Mouse (Mus musculus) olfactory bulb, adult 2 months (tissue): Measurements from ENCODE around the gene Nfic. TPM values are rescaled to one million over a fixed set of nuclear protein-coding genes. Genes with fewer than 3 reads are reported as not detected.

Source experiments
- H3K27ac ChIP-seq: fragments of 200-500 bp; 2 replicates; pipeline ENCODE4 v1.5.1; 2012; ENCODE audit warnings: low read depth, low read length; ENCODE audit not compliant: insufficient read depth
- H3K4me1 ChIP-seq: fragments of 200-500 bp; 2 replicates; pipeline ENCODE4 v1.6.1; 2012; ENCODE audit warnings: low read length; ENCODE audit not compliant: control insufficient read depth, insufficient read depth
- H3K4me3 ChIP-seq: fragments of 200-500 bp; 2 replicates; pipeline ENCODE4 v1.5.1; 2012; ENCODE audit warnings: mild to moderate bottlenecking, low read depth, low read length, moderate library complexity; ENCODE audit not compliant: insufficient read depth
- CTCF ChIP-seq: fragments of 200-500 bp; IDR thresholded peaks from 2 replicates; pipeline ENCODE4 v1.5.1; 2012; ENCODE audit warnings: low read depth, mild to moderate bottlenecking, low read length, moderate library complexity; ENCODE audit not compliant: insufficient read depth
- POLR2A ChIP-seq: fragments of 200-500 bp; IDR thresholded peaks from 2 replicates; pipeline ENCODE4 v1.6.1; 2012; ENCODE audit warnings: mild to moderate bottlenecking, low read depth, low read length, moderate library complexity; ENCODE audit not compliant: insufficient read depth
- WGBS: fragments of 180-500 bp; shearing (Covaris S2); methylation state at CpG from one replicate; pipeline ENCODE4 v1.1.7; 2018; 5-methylcytosine and 5-hydroxymethylcytosine counted together
- polyA plus RNA-seq: library from polyadenylated mRNA; stranded (reverse); fragments of >200 nt; gene quantifications from 2 replicates; pipeline ENCODE4 v1.2.4, GENCODE M21; 2012; ENCODE audit warnings: low replicate concordance; ENCODE audit not compliant: missing spikeins, insufficient read depth, insufficient read length

The Nfic gene
- polyA plus RNA-seq, 1 experiment, result not detected

DNA sequence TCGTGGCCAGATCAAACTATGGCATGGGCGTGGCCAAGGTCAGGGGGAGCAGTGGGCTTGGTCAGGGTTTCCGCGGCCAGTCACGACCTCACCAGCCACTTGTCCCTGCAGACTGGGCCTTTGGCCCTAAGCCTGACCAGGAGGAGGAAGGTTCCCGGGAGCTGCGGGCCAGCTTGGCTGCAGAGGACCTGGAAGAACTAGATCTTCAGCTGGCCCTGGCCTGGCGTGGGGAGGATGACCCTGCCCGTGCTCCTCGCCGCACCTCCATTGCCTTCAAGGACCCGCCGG lies 64.8 kb downstream of the Nfic start:
- TF ChIP-seq CTCF (no peak), POLR2A (no peak)
- no peak overlapping the region for H3K4me3 ChIP-seq
- 90% methylated on average over 13 of the region's 13 CpGs for WGBS
- no peak overlapping the region for H3K27ac ChIP-seq
- peaks cover 16% of the 10 kb centered on the region for H3K4me1 ChIP-seq

DNA sequence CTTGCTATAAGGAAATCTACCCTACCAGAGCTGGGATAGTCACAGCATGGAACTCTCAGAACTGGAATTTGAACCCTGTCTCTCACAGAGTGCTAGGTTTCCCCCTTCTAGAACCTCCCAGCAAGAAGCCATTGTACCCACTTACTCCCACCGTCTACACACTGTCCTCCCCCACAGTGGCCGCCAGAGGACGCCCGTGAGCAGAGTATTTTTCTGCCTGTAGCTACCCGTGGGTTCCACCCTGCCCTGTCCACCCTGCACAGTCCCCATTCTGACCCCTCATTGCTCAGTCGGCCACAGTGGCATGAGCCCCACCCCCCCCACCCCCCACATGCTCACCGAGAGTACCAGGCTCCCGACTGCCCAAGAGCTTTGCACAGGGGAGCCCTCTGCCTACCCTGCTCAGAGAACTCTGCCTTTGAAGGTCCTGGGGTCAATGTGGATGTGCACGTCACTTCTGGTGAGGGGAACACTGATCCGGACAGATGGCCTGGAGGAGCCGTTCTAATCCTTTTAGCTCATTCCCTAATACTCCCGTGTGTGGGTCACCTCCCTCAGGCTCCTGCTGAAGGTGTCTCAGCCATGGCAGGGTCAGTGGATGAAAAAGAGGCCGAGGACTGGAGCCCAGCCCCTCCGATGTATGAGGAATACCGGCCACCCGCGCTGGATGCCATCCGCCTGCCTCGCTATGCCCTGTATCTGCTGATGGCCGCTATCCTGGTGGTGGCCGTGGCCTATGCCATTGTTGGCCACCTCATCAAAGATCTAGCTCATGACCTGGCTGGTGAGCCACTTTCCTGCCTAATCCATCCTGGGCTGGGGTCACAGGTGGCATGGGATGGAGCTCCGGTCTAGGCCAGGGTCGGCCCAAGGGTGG lies 65.4 kb downstream of the Nfic start:
- TF ChIP-seq POLR2A (no peak), CTCF (peak; percentile 93)
- Histone ChIP-seq H3K4me3 (no peak overlapping the region), H3K27ac (no peak overlapping the region), H3K4me1 (peaks cover 22% of the 10 kb centered on the region)
- 55% methylated on average over 23 of the region's 23 CpGs for WGBS

DNA sequence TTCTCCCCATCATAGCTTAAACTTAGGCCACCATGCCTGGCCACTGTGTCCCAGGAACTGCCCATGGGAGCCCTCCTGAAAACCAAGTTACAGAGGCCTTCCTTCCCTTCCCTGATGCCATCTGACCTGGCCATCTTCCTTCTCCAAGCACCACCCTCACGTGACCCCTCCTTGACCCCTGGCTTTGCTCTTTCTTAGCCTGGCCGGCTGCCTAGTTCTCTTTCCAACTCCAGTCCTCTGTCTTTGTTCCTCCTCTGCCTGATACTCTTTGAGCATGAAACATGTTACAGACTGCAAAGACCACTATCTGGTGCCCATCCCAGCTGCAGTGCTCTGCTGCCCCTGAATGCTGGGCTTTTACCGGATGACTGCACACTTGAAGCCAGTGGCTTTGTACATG lies 66.1 kb downstream of the Nfic start:
- H3K27ac ChIP-seq, result no peak overlapping the region
- 47% methylated on average over 3 of the region's 3 CpGs for WGBS
- no peak for TF ChIP-seq POLR2A
- TF ChIP-seq CTCF, result no peak

DNA sequence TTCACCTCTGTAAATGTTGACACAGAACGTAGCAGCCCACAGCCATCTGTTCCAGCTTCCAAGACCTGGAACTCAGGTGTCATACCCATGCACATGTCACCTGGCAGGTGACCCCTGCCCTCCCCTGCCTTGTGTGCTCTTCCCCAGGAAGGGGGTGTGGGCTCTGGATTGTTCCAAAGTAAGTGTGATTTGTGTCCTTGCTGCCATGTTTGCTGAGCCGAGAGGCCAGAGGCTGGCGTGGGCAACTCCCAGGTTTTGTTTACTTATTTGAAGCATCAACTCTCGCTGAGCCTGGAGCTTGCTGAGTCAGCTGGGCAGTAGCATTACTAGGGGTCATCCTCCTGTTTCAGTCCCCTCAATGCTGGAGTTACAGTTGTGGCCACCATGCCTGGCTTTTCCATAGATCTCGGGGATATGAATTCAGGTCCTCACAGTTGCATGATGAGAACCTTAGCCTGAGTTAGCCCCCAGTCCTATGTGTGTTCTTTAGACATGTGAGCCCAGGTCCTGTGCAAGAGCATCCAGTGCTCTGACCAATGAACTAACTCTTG lies 66.9 kb downstream of the Nfic start, which contains the start of gene Gm48552:
TSS of gene Gm48552 (plus strand) at position 501 of the 551 bp plus-strand sequence.
- no peak within 1 kb of the TSS for H3K4me3 ChIP-seq
- WGBS, result 75% methylated on average over 5 of the region's 5 CpGs
- no peak within 1 kb of the TSS for H3K27ac ChIP-seq
- peaks cover 22% of the 10 kb centered on the region for H3K4me1 ChIP-seq
- TF ChIP-seq CTCF (no peak), POLR2A (no peak)

More for the DNA sequence above, 66.1 kb downstream of the Nfic start:
- Histone ChIP-seq H3K4me1 (peaks cover 26% of the 10 kb centered on the region), H3K4me3 (no peak overlapping the region)

DNA sequence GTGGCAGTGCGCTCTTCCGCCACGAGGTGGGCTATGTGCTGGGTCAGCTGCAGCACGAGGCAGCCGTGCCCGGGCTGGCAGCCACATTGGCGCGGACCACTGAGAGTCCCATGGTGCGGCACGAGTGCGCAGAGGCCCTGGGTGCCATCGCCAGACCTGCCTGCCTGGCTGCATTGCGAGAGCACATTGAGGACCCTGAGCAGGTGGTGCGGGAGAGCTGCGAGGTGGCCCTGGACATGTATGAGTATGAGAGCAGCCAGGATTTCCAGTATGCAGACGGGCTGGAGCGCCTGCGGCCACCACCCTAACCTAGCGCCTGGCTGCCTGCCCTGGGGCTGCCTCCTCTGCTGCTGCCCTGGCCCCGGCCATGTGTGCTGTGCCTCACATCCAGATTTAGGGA lies 67.7 kb downstream of the Nfic start:
- no peak overlapping the region for H3K4me3 ChIP-seq
- H3K27ac ChIP-seq, result no peak overlapping the region
- 94% methylated on average over 20 of the region's 20 CpGs for WGBS
- TF ChIP-seq POLR2A (no peak), CTCF (no peak)
- H3K4me1 ChIP-seq, result peaks cover 16% of the 10 kb centered on the region

DNA sequence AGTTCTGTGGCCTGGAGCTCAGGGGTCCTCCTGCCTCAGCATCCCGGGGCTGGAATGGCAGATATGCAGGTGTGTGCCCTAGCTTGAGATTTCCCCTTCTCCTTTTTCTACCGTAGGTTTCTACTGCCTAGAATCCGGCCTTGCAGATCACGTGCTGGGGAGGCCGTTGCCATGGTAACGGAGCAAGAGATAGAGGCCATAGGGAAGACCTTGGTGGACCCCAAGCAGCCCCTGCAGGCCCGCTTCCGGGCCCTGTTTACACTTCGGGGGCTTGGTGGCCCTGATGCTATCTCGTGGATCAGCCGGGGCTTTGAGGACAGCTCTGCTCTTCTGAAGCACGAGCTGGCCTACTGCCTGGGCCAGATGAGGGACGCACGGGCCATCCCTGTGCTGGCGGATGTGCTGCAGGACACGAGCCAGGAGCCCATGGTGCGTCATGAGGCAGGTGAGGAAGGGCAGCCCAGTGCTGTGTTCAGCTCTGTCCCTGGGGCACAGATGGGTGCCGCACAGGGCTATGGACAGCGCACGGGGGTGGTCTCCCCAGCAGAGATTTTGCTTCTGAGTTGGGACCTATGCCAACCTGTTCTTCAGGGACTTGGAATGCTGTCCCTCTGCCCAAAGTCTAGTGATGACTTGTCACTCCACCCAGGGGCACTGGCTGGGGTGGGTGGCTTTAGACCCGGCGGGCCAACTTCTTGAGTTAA lies 69.7 kb downstream of the Nfic start:
- TF ChIP-seq CTCF (no peak), POLR2A (no peak)
- Histone ChIP-seq H3K4me3 (peak overlapping the region; percentile 63; the same call in 1 of the 2 replicates), H3K27ac (no peak overlapping the region), H3K4me1 (peaks cover 16% of the 10 kb centered on the region)
- 76% methylated on average over 22 of the region's 22 CpGs for WGBS

DNA sequence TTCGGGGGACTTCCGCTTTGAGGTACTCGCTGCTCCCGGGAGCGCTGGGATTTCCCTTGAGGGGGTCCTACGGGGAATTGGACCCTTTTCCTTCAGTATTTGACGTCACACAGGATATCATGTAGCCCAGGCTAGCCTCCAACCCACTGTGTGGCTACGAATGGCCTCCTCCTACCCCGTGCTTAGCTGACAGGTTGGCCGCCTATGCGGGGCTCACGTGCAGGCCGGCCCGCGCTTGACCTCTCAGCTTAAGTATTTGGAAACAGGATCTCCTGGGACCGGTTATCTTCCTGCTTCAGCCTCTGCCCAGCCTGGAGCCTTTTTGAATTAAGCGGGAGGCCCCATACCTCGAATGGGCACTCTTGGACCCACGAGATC lies 70.8 kb downstream of the Nfic start:
- Histone ChIP-seq H3K4me3 (peak overlapping the region; percentile 63), H3K4me1 (peaks cover 16% of the 10 kb centered on the region), H3K27ac (no peak overlapping the region)
- TF ChIP-seq CTCF (no peak), POLR2A (no peak)
- WGBS, result under 1% methylated on average over 19 of the region's 19 CpGs

DNA sequence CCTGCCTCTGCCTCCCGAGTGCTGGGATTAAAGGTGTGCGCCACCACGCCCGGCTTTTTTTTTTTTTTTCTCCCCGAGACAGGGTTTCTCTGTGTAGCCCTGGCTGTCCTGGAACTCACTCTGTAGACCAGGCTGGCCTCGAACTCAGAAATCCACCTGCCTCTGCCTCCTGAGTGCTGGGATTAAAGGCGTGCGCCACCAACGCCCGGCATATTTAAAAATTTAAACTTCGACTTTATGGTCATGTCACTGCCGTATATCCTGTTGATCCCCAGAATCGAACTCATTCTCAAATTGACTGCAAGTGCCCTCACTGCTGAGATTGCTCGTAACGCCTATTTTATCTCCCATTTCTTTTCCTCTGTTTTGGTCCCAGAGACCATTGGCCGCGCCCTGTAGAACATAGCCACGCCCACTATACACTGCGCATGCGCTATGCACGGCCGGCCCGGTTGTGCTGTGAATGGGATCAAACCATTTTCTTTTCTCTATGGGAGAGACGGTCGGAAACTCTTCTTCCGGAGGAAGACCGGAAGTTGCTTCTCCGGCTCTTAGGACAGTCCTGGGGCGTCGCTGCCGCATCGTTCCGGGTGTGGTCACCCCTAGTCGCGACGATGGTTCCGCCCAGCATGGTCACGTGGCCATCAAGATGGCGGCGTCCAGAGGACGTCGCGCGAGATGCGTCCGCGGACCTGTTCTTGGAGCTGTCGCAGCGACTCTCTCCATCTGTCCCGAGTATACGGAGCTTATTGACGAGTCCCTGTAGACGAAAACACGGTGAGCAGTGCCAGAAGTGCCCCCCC lies 71.4 kb downstream of the Nfic start, which contains the start of the genes Dohh and Gm48551:
TSS of gene Dohh (plus strand) at position 627 of the 803 bp plus-strand sequence.
TSS of gene Gm48551 (plus strand) at position 665 of the 803 bp plus-strand sequence.
- Histone ChIP-seq H3K27ac (no peak within 1 kb of the TSS), H3K4me1 (peaks cover 16% of the 10 kb centered on the region), H3K4me3 (peak within 1 kb of the TSS; percentile 63)
- TF ChIP-seq CTCF (no peak), POLR2A (peak; percentile 57; the same call in 1 of the 2 replicates)
- 4% methylated on average over 52 of the region's 54 CpGs for WGBS
